Mouse (Mus musculus): ENCODE results near the gene 1700056E22Rik.

DNA sequence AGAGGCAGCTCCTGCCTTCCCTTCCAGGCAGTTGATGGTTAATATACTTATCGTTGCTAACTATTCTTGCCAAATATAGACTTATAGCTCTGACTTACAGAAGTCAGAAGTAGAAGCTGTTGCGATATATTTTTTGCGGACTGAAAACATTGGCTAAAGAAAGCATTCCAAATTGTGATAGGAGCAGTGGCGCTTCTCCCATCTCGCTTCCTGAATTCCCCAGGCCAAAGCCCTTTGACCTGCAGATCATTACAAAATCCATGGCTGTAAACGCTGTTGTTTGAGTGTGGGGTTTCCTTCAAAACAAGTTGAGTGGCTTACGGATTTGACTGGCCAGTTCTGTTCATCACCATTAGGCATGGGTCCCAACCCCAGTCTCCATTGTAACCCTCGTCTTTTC, 24.1 kb upstream of the 1700056E22Rik start:
- TF ChIP-seq CTCF (IDR thresholded peaks at IDR 0.05; ENCODE audit: control insufficient read depth, insufficient read depth, insufficient read length) (no peak), MAX (IDR thresholded peaks at IDR 0.05) (no peak)

Measured in C2C12 (cell line).